Mouse (Mus musculus) spleen, adult 2 months (tissue): ENCODE data around the gene Elmo3.

Experiments
- CTCF ChIP-seq: fragments of 200-500 bp; IDR thresholded peaks from 2 replicates; pipeline ENCODE4 v1.5.1; 2011; ENCODE audit warnings: mild to moderate bottlenecking, inconsistent platforms; ENCODE audit not compliant: insufficient read depth, insufficient read length, insufficient replicate concordance; ENCODE audit errors: extremely low read depth
- POLR2A ChIP-seq: fragments of 200-500 bp; IDR thresholded peaks from 2 replicates; pipeline ENCODE4 v1.6.1; 2011; ENCODE audit warnings: low read depth, low read length, inconsistent platforms

DNA sequence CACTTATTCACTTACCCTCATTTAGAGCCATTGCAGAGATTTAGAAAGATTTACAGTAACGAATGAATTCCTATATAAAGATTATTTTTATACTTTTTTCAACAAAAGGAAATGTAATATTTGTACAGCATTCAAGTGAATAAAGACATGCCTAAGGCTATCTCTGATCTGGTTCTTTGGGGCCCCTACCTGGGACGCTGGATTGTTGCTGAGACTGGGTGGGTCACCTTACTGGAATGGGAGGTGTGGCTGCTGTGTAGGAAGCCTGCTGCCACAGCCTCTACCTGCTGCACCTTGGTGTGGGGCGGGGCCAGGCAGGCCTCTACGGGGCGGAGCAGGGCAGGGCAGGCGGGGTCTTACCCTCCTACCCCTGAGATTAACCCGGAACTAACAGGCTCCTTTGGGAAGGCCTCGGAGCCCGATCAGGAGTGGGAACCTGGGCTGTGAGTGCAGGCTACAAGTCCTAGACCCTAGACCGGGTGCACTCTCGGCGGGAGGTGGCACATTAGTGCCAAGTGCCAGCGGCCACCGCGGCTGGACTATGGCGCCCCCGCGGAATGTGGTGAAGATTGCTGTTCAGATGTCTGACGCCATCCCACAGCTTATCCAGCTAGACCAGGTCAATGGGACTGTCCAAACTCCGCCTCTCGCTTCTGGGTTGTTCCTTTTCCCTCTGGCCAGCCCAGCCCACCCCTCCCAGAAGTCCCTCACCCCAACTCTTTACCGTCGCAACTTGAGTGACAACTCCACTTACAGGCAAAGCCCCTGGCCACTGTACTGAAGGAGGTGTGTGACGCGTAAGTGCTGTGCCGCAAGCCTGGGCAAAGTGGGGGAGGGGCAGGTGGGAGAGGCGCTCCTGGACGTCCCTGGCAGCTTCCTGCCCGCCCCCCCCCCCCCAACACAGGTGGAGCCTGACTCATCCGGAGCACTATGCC is at the start of gene Elmo3:
- TF ChIP-seq POLR2A: no peak
- no peak for TF ChIP-seq CTCF
